Mouse (Mus musculus) heart, embryonic 14.5 days (tissue): Measurements from ENCODE around the gene Atp23. TPM values are rescaled to one million over a fixed set of nuclear protein-coding genes. Genes with fewer than 3 reads are reported as not detected.

Source experiments
- ATAC-seq: fragments of 200-750 bp; cut with Nextera tagmentation; 2 replicates; pipeline ENCODE4 v1.8.0; 2017; ENCODE audit warnings: low read depth, moderate TSS enrichment; ENCODE audit not compliant: insufficient number of reproducible peaks, insufficient read depth, low FRiP score
- H3K27ac ChIP-seq, 2 experiments: fragments of 200-500 bp in 1 of 2; fragments of 300-500 bp in 1 of 2; sonication (generic) in 1 of 2; replicated peaks in 1 of 2; 2 replicates each; pipeline ENCODE4 v1.5.1; 2012 to 2014; ENCODE audit warnings: low read depth in 2 of 2, low read length in 2 of 2, control low read depth in 1 of 2, mild to moderate bottlenecking in 1 of 2, mixed read lengths in 1 of 2; ENCODE audit not compliant: control insufficient read depth in 1 of 2, insufficient read depth in 1 of 2
- H3K27me3 ChIP-seq: fragments of 300-500 bp; sonication (generic); 2 replicates; pipeline ENCODE4 v1.6.1; 2014; ENCODE audit warnings: mild to moderate bottlenecking, low read length, control low read depth; ENCODE audit not compliant: control insufficient read depth, insufficient read depth
- H3K36me3 ChIP-seq: fragments of 300-500 bp; sonication (generic); 2 replicates; pipeline ENCODE4 v1.6.1; 2014; ENCODE audit warnings: mild to moderate bottlenecking, control low read depth, low read length, mixed read lengths; ENCODE audit not compliant: control insufficient read depth, insufficient read depth
- H3K4me1 ChIP-seq, 2 experiments: fragments of 200-500 bp in 1 of 2; fragments of 300-500 bp in 1 of 2; sonication (generic) in 1 of 2; 2 replicates each; pipeline ENCODE4 v1.6.1; 2012 to 2014; ENCODE audit warnings: low read length in 2 of 2, control low read depth in 1 of 2, mixed read lengths in 1 of 2; ENCODE audit not compliant: control insufficient read depth in 2 of 2, insufficient read depth in 2 of 2
- H3K4me2 ChIP-seq: fragments of 300-500 bp; sonication (generic); 2 replicates; pipeline ENCODE4 v1.6.1; 2014; ENCODE audit warnings: mild to moderate bottlenecking, low read length
- H3K4me3 ChIP-seq, 2 experiments: fragments of 200-500 bp in 1 of 2; fragments of 300-500 bp in 1 of 2; sonication (generic) in 1 of 2; 2 replicates each; pipeline ENCODE4 v1.5.1; 2012 to 2014; ENCODE audit warnings: low read length in 2 of 2, mild to moderate bottlenecking in 2 of 2, control low read depth in 1 of 2, low read depth in 1 of 2, moderate library complexity in 1 of 2; ENCODE audit not compliant: control insufficient read depth in 1 of 2, insufficient read depth in 1 of 2
- H3K9ac ChIP-seq: fragments of 300-500 bp; sonication (generic); 2 replicates; pipeline ENCODE4 v1.6.1; 2014; ENCODE audit warnings: mild to moderate bottlenecking, low read length
- H3K9me3 ChIP-seq: fragments of 300-500 bp; sonication (generic); 2 replicates; pipeline ENCODE4 v1.6.1; 2016; ENCODE audit warnings: low read length, control low read depth; ENCODE audit not compliant: control insufficient read depth
- WGBS: fragments of 180-500 bp; shearing (Covaris S2); extraction: QIAGEN DNeasy Blood & Tissue Kit; methylation state at CpG from one replicate; pipeline ENCODE4 v1.1.7; 2014; 5-methylcytosine and 5-hydroxymethylcytosine counted together
- polyA plus RNA-seq: library from polyadenylated mRNA; unstranded; fragments of >200 nt; fragmentation: Nextera tagmentation; extraction: Ambion mirVana; gene quantifications from 2 replicates; pipeline ENCODE4 v1.2.1, GENCODE M21; 2014

The Atp23 gene
- polyA plus RNA-seq, 1 experiment from 2014 or later, result 10.0 TPM

GRCm38 (mm10) chr10:126822418-126822817 is 78.7 kb downstream of the Atp23 start:
- Histone ChIP-seq H3K4me1 (no peaks in the 10 kb centered on the region), H3K4me3 (no peak overlapping the region), H3K9me3 (no peaks in the 10 kb centered on the region), H3K36me3 (no peaks in the 10 kb centered on the region), H3K27ac (no peak overlapping the region), H3K27me3 (no peaks in the 10 kb centered on the region), H3K9ac (no peak overlapping the region), H3K4me2 (no peak overlapping the region)
- 89% methylated on average over 3 of the region's 3 CpGs for WGBS
- ATAC-seq, result no peak

Other genes with a start within 250 kb of the Atp23 start
- gene Ctdsp2, start 77.4 kb upstream of the Atp23 start, polyA plus RNA-seq, result 60.4 and 64.4 TPM in 2 replicates
- 0.19 and 0.39 TPM in 2 replicates for gene Avil, start 99.4 kb upstream of the Atp23 start, polyA plus RNA-seq
- 84.6 and 85.0 TPM in 2 replicates for gene Tsfm, start 129.5 kb upstream of the Atp23 start, polyA plus RNA-seq
- gene Mettl1, start 140.1 kb upstream of the Atp23 start, polyA plus RNA-seq, result 36.3 and 37.1 TPM in 2 replicates
- gene Eef1akmt3, start 140.2 kb upstream of the Atp23 start, polyA plus RNA-seq, result 0.16 and 0.30 TPM in 2 replicates
- gene Cyp27b1, start 146.9 kb upstream of the Atp23 start, polyA plus RNA-seq, result not detected in 2 replicates
- 0.16 and 0.39 TPM in 2 replicates for gene March9, start 158.8 kb upstream of the Atp23 start, polyA plus RNA-seq
- 929 and 946 TPM in 2 replicates for gene Cdk4, start 162.2 kb upstream of the Atp23 start, polyA plus RNA-seq
- gene Tspan31, start 168.9 kb upstream of the Atp23 start, polyA plus RNA-seq, result 99.1 and 101 TPM in 2 replicates
- gene Agap2, start 173.9 kb upstream of the Atp23 start, polyA plus RNA-seq, result 0.27 TPM in 1 of 2 replicates, not detected in the other
- gene Os9, start 219.8 kb upstream of the Atp23 start, polyA plus RNA-seq, result 27.7 and 28.3 TPM in 2 replicates